Mouse (Mus musculus): ENCODE measurements at regions not wholly inside any gene's neighbourhood (a gene's known extent, or its start where the extent isn't known, plus 50 kb on each side); places are given as distances from the start of the nearest gene placed in this dataset.
A peak's percentile ranks its signal among the peaks of the same experiment; 100 is the strongest.
"Not testable (repeated sequence)": the region's sequence is repeated elsewhere in the genome, so short reads cannot be mapped to it uniquely, and the experiment has no call there.

- DNase-seq (ENCODE audit: inconsistent age in 2 of 2, low spot score in 1 of 2): no peak
These were observed 830.4 kb upstream of the Grm7 start for GRCm38 (mm10) chr6:109814990-109815389.

GRCm38 (mm10) chr6:109848313-109848712 is 797.1 kb upstream of the Grm7 start:
- DNase-seq (ENCODE audit: inconsistent age in 2 of 2, low spot score in 1 of 2): no peak

- DNase-seq (ENCODE audit: inconsistent age in 2 of 2, low spot score in 1 of 2): peak in 1 of 2 experiments; percentile 19
These were observed 789.6 kb upstream of the Grm7 start for GRCm38 (mm10) chr6:109855806-109856205.

GRCm38 (mm10) chr6:109863411-109863810 is 782.0 kb upstream of the Grm7 start:
- no peak for DNase-seq (ENCODE audit: inconsistent age in 2 of 2, low spot score in 1 of 2)

- DNase-seq (ENCODE audit: inconsistent age in 2 of 2, low spot score in 1 of 2): no peak
These were observed 771.2 kb upstream of the Grm7 start for GRCm38 (mm10) chr6:109874187-109874586.

- DNase-seq (ENCODE audit: inconsistent age in 2 of 2, low spot score in 1 of 2): no peak
These were observed 770.7 kb upstream of the Grm7 start for GRCm38 (mm10) chr6:109874625-109875040.

- not testable (repeated sequence) for DNase-seq (ENCODE audit: inconsistent age in 2 of 2, low spot score in 1 of 2)
These were observed 769.8 kb upstream of the Grm7 start for GRCm38 (mm10) chr6:109875548-109875947.

GRCm38 (mm10) chr6:109879145-109879544 is 766.2 kb upstream of the Grm7 start:
- no peak for DNase-seq (ENCODE audit: inconsistent age in 2 of 2, low spot score in 1 of 2)

GRCm38 (mm10) chr6:109923780-109924179 is 721.6 kb upstream of the Grm7 start:
- DNase-seq (ENCODE audit: inconsistent age in 2 of 2, low spot score in 1 of 2): no peak

GRCm38 (mm10) chr6:109948491-109948890 is 696.9 kb upstream of the Grm7 start:
- DNase-seq (ENCODE audit: inconsistent age in 2 of 2, low spot score in 1 of 2): no peak

GRCm38 (mm10) chr6:109948928-109949327 is 696.5 kb upstream of the Grm7 start:
- no peak for DNase-seq (ENCODE audit: inconsistent age in 2 of 2, low spot score in 1 of 2)

- DNase-seq (ENCODE audit: inconsistent age in 2 of 2, low spot score in 1 of 2): not testable (repeated sequence)
These were observed 687.5 kb upstream of the Grm7 start for GRCm38 (mm10) chr6:109957901-109958300.
